Mouse (Mus musculus): ENCODE measurements at regions not wholly inside any gene's neighbourhood (a gene's known extent, or its start where the extent isn't known, plus 50 kb on each side); places are given as distances from the start of the nearest gene placed in this dataset.

DNA sequence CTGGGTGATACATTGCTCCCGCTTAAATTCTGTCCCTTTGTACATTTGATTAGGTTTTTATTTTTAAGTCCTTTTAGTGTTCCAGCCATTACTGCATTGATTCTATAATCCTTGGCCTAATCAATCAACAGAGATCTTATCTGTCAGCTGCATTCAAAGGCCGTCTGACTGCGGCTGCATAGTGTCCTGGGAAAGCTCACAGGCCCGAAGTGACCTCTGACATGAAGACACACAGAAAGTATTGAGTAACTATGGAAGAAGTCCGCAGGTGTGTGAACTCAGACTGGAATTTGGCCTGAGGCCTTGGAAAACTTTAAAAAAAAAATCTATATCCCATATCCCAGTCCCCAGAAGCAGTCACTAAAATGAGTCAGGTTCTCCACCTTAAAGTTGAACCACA is 67.4 kb upstream of the Ptpn13 start:
- no peaks in the 10 kb centered on the region for H3K36me3 ChIP-seq (ENCODE audit: control insufficient read depth, insufficient read depth, low read length)
- no peak for ATAC-seq (ENCODE audit: low read depth)
- no peak overlapping the region for H3K27ac ChIP-seq (ENCODE audit: low read length)
- H3K4me3 ChIP-seq (ENCODE audit: low read length) = no peak overlapping the region
- H3K4me1 ChIP-seq (replicated peaks; ENCODE audit: control insufficient read depth, insufficient read depth, low read length) = peaks cover 6% of the 10 kb centered on the region; the same call in 1 of the 2 replicates
- WGBS = 70% methylated on average over 5 of the region's 5 CpGs
- H3K4me2 ChIP-seq (ENCODE audit: low read depth, low read length) = no peak overlapping the region
- H3K9ac ChIP-seq (ENCODE audit: low read length) = no peak overlapping the region
- H3K27me3 ChIP-seq (ENCODE audit: control insufficient read depth, insufficient read depth, low read depth, low read length) = no peaks in the 10 kb centered on the region
- no peaks in the 10 kb centered on the region for H3K9me3 ChIP-seq (ENCODE audit: control insufficient read depth, low read length)

- WGBS = 63% methylated on average over 6 of the region's 6 CpGs
- Histone ChIP-seq H3K4me2 (ENCODE audit: low read depth, low read length) (peak overlapping the region; percentile 43), H3K4me1 (replicated peaks; ENCODE audit: control insufficient read depth, insufficient read depth, low read length) (peaks cover 6% of the 10 kb centered on the region; the same call in 1 of the 2 replicates), H3K36me3 (ENCODE audit: control insufficient read depth, insufficient read depth, low read length) (no peaks in the 10 kb centered on the region), H3K9me3 (ENCODE audit: control insufficient read depth, low read length) (peaks cover 5% of the 10 kb centered on the region; the same call in 1 of the 2 replicates), H3K27me3 (ENCODE audit: control insufficient read depth, insufficient read depth, low read depth, low read length) (no peaks in the 10 kb centered on the region), H3K4me3 (ENCODE audit: low read length) (0 out of 2 replicates have a peak overlapping the region, but pooled peaks have one; percentile 20), H3K9ac (ENCODE audit: low read length) (no peak overlapping the region), H3K27ac (ENCODE audit: low read length) (no peak overlapping the region)
- ATAC-seq (ENCODE audit: low read depth) = 0 out of 2 replicates have a peak, but pooled peaks have one; percentile 21
Measured at GRCm38 (mm10) chr5:103356500-103356899, 68.5 kb upstream of the Ptpn13 start.

- WGBS = 31% methylated on average over 21 of the region's 21 CpGs
- Histone ChIP-seq H3K27ac (ENCODE audit: low read length) (no peak overlapping the region), H3K4me2 (ENCODE audit: low read depth, low read length) (peak overlapping the region; percentile 43), H3K9ac (ENCODE audit: low read length) (no peak overlapping the region), H3K36me3 (ENCODE audit: control insufficient read depth, insufficient read depth, low read length) (no peaks in the 10 kb centered on the region), H3K4me3 (ENCODE audit: low read length) (0 out of 2 replicates have a peak overlapping the region, but pooled peaks have one; percentile 20), H3K27me3 (ENCODE audit: control insufficient read depth, insufficient read depth, low read depth, low read length) (no peaks in the 10 kb centered on the region), H3K9me3 (ENCODE audit: control insufficient read depth, low read length) (peaks cover 5% of the 10 kb centered on the region; the same call in 1 of the 2 replicates), H3K4me1 (replicated peaks; ENCODE audit: control insufficient read depth, insufficient read depth, low read length) (peaks cover 3% of the 10 kb centered on the region; the same call in 1 of the 2 replicates)
- no peak for ATAC-seq (ENCODE audit: low read depth)
Measured at GRCm38 (mm10) chr5:103355372-103356300, 69.4 kb upstream of the Ptpn13 start.

GRCm38 (mm10) chr5:103343869-103344268 is 81.1 kb upstream of the Ptpn13 start:
- Histone ChIP-seq H3K36me3 (ENCODE audit: control insufficient read depth, insufficient read depth, low read length) (no peaks in the 10 kb centered on the region), H3K9ac (ENCODE audit: low read length) (no peak overlapping the region), H3K4me1 (replicated peaks; ENCODE audit: control insufficient read depth, insufficient read depth, low read length) (no peaks in the 10 kb centered on the region), H3K27ac (ENCODE audit: low read length) (no peak overlapping the region), H3K27me3 (ENCODE audit: control insufficient read depth, insufficient read depth, low read depth, low read length) (peaks cover 2% of the 10 kb centered on the region; the same call in 1 of the 2 replicates), H3K4me3 (ENCODE audit: low read length) (no peak overlapping the region), H3K4me2 (ENCODE audit: low read depth, low read length) (no peak overlapping the region), H3K9me3 (ENCODE audit: control insufficient read depth, low read length) (no peaks in the 10 kb centered on the region)
- 16% methylated on average over 2 of the region's 2 CpGs for WGBS
- no peak for ATAC-seq (ENCODE audit: low read depth)

- Histone ChIP-seq H3K36me3 (ENCODE audit: control insufficient read depth, insufficient read depth, low read length) (no peaks in the 10 kb centered on the region), H3K27me3 (ENCODE audit: control insufficient read depth, insufficient read depth, low read depth, low read length) (peaks cover 4% of the 10 kb centered on the region), H3K9me3 (ENCODE audit: control insufficient read depth, low read length) (no peaks in the 10 kb centered on the region), H3K4me2 (ENCODE audit: low read depth, low read length) (no peak overlapping the region), H3K9ac (ENCODE audit: low read length) (no peak overlapping the region), H3K4me1 (replicated peaks; ENCODE audit: control insufficient read depth, insufficient read depth, low read length) (no peaks in the 10 kb centered on the region), H3K4me3 (ENCODE audit: low read length) (no peak overlapping the region), H3K27ac (ENCODE audit: low read length) (no peak overlapping the region)
- no peak for ATAC-seq (ENCODE audit: low read depth)
- 33% methylated on average over 3 of the region's 3 CpGs for WGBS
Measured at GRCm38 (mm10) chr5:103341456-103341855, 83.5 kb upstream of the Ptpn13 start.

GRCm38 (mm10) chr5:103340626-103341025 is 84.4 kb upstream of the Ptpn13 start:
- peaks cover 5% of the 10 kb centered on the region for H3K27me3 ChIP-seq (ENCODE audit: control insufficient read depth, insufficient read depth, low read depth, low read length)
- H3K9me3 ChIP-seq (ENCODE audit: control insufficient read depth, low read length) = no peaks in the 10 kb centered on the region
- WGBS = 60% methylated on average over 9 of the region's 9 CpGs
- H3K27ac ChIP-seq (ENCODE audit: low read length) = no peak overlapping the region
- no peaks in the 10 kb centered on the region for H3K36me3 ChIP-seq (ENCODE audit: control insufficient read depth, insufficient read depth, low read length)
- no peak for ATAC-seq (ENCODE audit: low read depth)
- H3K9ac ChIP-seq (ENCODE audit: low read length) = no peak overlapping the region
- no peak overlapping the region for H3K4me3 ChIP-seq (ENCODE audit: low read length)
- no peaks in the 10 kb centered on the region for H3K4me1 ChIP-seq (replicated peaks; ENCODE audit: control insufficient read depth, insufficient read depth, low read length)
- H3K4me2 ChIP-seq (ENCODE audit: low read depth, low read length) = no peak overlapping the region

DNA sequence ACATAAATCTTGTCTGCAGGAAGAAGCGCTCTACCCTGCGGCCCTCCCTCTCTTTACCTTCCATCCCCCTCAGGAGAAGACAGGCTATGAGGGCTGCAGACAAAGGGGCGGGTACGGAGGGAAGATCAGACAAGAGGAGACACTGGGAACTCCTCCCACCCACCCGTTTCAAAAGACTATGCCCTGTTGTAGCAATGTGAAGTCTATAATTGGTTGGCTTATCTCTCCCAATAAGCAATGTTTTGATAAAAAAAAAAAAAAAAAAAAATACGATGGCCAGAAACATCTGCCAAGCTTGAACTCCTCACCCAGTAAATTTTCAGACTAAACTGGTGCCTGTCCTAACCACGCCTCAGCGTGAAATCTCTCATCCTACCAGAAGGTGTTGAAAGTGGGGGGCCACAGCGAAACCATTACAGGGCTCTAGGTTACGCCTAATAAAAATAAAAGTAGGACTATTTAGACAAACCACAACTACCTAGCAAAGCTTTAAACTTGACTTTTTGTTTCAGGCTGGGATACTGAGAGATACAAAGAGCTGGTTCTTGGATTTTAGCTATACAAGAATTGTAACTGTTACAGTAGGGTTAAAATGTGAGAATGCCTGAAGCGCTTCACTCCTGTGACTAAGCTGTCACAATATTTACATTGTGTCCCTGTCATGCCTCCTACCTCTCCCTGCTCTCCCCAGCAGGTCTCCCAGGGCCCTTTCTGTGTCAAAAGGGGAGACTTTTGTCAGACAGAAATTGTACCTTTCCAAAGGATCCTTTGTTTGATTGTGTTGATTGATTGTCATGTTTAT is 88.1 kb upstream of the Ptpn13 start:
- ATAC-seq (ENCODE audit: low read depth) = no peak
- 15% methylated on average over 11 of the region's 11 CpGs for WGBS

DNA sequence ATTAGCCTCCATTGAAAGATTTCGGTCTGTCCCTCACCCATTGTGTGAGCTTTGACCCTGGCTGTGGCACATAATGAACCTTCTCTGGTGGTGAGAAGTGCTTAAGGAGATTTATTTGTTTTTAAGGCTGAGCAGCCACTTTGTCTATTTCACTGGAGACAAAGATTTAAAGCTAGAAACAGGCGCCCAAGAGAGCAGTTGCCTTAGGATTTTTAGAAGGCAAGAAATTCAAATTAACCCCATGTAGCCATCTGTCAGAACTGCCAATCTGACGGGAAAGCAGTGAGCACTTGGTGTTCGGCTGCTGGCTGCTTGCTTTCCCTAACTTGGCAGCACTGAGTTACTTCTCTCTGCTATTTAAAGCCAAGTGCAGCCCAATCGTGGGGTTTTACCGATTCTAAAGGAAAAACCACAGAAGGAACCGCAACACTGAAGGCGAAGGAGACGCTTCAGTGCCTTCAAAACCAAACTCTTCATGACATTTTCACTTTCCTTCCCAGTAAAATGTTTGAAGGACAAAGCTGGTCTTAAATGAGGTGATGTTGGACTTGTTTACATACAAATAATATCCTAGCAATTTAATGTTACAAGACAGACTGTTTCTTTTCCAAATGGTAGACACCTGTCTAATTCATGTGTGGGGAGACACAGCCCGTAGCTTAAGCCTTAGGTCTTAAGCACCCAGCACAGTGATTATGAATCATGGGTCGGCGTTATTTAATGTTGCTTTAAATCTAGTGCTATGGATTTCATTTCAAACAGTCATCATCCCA is 88.9 kb upstream of the Ptpn13 start:
- H3K4me2 ChIP-seq (ENCODE audit: low read depth, low read length) = peak overlapping the region; percentile 7; the same call in 1 of the 2 replicates
- H3K9me3 ChIP-seq (ENCODE audit: control insufficient read depth, low read length) = no peaks in the 10 kb centered on the region
- no peak for ATAC-seq (ENCODE audit: low read depth)
- H3K36me3 ChIP-seq (ENCODE audit: control insufficient read depth, insufficient read depth, low read length) = no peaks in the 10 kb centered on the region
- H3K27me3 ChIP-seq (ENCODE audit: control insufficient read depth, insufficient read depth, low read depth, low read length) = peaks cover 3% of the 10 kb centered on the region; the same call in 1 of the 2 replicates
- H3K9ac ChIP-seq (ENCODE audit: low read length) = no peak overlapping the region
- no peak overlapping the region for H3K27ac ChIP-seq (ENCODE audit: low read length)
- H3K4me3 ChIP-seq (ENCODE audit: low read length) = 0 out of 2 replicates have a peak overlapping the region, but pooled peaks have one; percentile 1
- WGBS = 19% methylated on average over 12 of the region's 12 CpGs
- no peaks in the 10 kb centered on the region for H3K4me1 ChIP-seq (replicated peaks; ENCODE audit: control insufficient read depth, insufficient read depth, low read length)

More for the DNA sequence above, 88.1 kb upstream of the Ptpn13 start:
- H3K27me3 ChIP-seq (ENCODE audit: control insufficient read depth, insufficient read depth, low read depth, low read length) = peaks cover 3% of the 10 kb centered on the region; the same call in 1 of the 2 replicates
- no peak overlapping the region for H3K27ac ChIP-seq (ENCODE audit: low read length)
- no peaks in the 10 kb centered on the region for H3K36me3 ChIP-seq (ENCODE audit: control insufficient read depth, insufficient read depth, low read length)
- H3K4me1 ChIP-seq (replicated peaks; ENCODE audit: control insufficient read depth, insufficient read depth, low read length) = no peaks in the 10 kb centered on the region
- H3K4me3 ChIP-seq (ENCODE audit: low read length) = no peak overlapping the region
- H3K9me3 ChIP-seq (ENCODE audit: control insufficient read depth, low read length) = no peaks in the 10 kb centered on the region
- H3K4me2 ChIP-seq (ENCODE audit: low read depth, low read length) = 0 out of 2 replicates have a peak overlapping the region, but pooled peaks have one; percentile 7
- H3K9ac ChIP-seq (ENCODE audit: low read length) = no peak overlapping the region
